Mouse (Mus musculus) hematopoietic multipotent progenitor cell, adult 10-12 weeks (in vitro differentiated cells): ENCODE results near the gene Nol11. TPM values are rescaled to one million over a fixed set of nuclear protein-coding genes. Genes with fewer than 3 reads are reported as not detected.

Experiments used
- polyA plus RNA-seq: library from polyadenylated mRNA; stranded (reverse); fragments of >175 nt; gene quantifications from 2 replicates; pipeline ENCODE4 v1.2.3, GENCODE M21; 2012; ENCODE audit warnings: low replicate concordance

The Nol11 gene
- polyA plus RNA-seq = 0.52 and 1.6 TPM in 2 replicates

GRCm38 (mm10) chr11:107188565-107189552, at the start of gene Nol11:
Gene Nol11, minus strand, starts transcription at chr11:107189381.

DNA sequence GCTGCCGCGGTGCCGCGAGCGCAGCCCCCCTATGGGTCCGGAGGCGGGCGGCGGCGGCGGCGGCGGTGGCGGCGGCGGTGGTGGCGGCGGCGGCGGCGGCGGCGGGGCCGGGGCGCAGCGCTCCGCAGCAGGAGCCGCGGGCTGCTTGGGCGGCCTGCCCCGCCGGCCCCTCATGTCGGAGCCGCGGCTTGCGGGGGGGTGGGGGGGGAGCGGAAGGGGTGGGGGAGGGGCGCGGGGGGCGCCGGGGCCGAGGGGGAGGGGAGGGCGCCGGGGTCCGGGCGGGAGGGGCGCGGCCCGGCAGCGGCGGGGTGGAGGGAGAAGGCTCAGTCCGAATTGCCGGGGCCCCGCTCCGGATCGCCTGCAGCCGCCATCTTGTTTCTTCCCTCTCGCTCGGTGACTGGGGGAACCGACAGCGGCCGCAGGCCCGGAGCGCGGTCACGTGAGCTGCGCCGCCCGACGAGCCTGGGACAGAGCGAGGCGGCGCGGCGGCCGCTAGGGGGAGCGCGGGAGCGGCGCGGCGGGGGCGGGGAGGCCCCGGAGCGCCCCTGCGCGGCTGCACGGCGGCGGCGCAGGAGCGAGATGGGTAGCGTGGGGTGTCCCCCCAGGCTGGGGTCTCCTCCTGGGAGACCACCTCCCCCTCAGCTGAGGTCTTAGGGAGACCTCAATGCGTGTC, 57.3 kb downstream of the Nol11 start, which contains the start of gene Bptf:
Gene Bptf, minus strand, starts transcription at position 379 of the 673 bp plus-strand sequence.

Other genes with a start within 250 kb of the Nol11 start
- gene Kpna2, start 189.8 kb downstream of the Nol11 start, polyA plus RNA-seq = 1.7 and 4.2 TPM in 2 replicates
- gene 1810010H24Rik, start 163.7 kb downstream of the Nol11 start, polyA plus RNA-seq = 0.73 and 0.99 TPM in 2 replicates
- gene Bptf, start 57.3 kb downstream of the Nol11 start, polyA plus RNA-seq = 177 and 339 TPM in 2 replicates